Mouse (Mus musculus) C2C12 (cell line): ENCODE data around the gene Lrba.

Experiments used
- CTCF ChIP-seq: IDR thresholded peaks from one replicate; pipeline ENCODE4 v1.5.1; 2011; ENCODE audit not compliant: control insufficient read depth, insufficient read depth, insufficient read length
- MYOG ChIP-seq: IDR thresholded peaks from one replicate; pipeline ENCODE4 v1.6.1; 2011; ENCODE audit not compliant: control insufficient read depth, insufficient read length; ENCODE audit errors: extremely low read depth

- TF ChIP-seq MYOG = no peak
- TF ChIP-seq CTCF = no peak
Observed at GRCm38 (mm10) chr3:86762456-86762855, 538.0 kb downstream of the Lrba start.
